Mouse (Mus musculus) adrenal gland, adult 10 weeks (tissue): ENCODE measurements around the gene 1700015F17Rik. TPM values are rescaled to one million over a fixed set of nuclear protein-coding genes. Genes with fewer than 3 reads are reported as not detected.

Experiments
- polyA plus RNA-seq: library from polyadenylated mRNA; stranded (reverse); fragments of 350-450 nt; fragmentation: Illumina TruSeq; extraction: RNeasy Lipid Tissue Mini Kit (QIAGEN cat#74804); gene quantifications from one replicate; pipeline ENCODE4 v1.2.3, GENCODE M21; 2014; ENCODE audit warnings: low read depth, low replicate concordance

1700015F17Rik gene
- not detected for polyA plus RNA-seq

DNA sequence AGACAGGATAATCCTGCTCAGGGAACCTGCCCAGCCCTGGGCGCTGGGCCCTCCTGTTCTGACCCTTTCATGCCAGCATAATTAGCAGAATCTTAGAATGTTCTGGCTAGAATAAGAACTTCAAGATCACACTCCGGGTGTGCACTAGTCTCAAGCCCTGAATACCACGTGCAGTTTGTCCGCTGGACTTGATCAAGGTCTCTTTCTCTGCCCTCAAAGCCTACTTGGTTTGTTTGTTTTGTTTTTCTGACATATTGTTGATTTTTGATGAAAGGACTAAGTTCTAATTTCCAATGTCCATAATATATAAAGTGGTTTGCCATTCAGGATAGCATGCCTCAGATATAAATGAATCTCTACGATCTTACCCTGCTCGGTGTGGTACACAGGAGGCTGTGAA is at the start of gene 1700015F17Rik:
Gene 1700015F17Rik, minus strand, starts transcription at position 101 of the 400 bp plus-strand sequence.

DNA sequence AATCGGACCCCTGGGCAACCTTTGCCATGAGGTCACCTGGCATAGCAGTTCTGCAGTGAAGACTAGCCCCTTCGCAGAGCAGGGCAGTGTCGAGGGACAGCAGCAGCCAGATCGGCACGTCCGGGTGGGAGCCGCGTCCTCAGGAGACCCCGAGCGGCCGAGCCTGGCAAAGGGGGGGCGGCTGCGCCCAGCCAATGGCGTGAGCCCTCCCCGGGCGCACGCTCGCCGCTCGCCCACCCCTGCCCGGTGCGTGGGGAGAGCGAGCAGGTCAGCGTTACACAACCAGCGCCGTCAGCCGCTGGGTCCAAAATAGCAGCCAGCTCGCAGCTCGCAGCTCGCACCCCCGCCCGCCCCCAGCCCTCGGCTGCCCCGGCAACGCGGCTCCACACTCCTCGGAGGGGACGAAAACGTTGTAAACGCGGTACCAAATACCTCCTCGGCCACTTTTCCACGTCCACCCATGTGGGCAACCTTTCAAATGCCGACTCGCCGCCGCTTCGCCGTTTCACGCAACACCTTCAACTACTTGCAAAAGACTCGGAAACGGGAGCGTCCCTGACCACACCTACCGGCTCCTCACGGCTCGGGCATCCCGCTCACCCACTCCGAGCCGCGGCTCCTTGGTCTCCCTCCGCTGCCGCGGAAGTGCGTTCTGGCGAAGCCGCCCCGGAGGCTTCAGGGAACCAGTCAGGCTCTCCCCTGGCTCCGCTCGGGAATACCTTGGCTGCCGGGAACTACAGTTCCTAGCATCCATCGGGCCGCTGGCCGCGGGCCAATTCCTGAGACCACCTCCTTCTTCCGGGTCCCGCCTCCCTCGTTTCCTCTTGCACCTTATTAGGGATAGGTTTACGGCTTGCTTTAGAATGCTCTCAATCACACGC is 35.5 kb upstream of the 1700015F17Rik start, which contains the start of gene Cldn12:
Gene Cldn12, minus strand, starts transcription at position 763 of the 881 bp plus-strand sequence.

DNA sequence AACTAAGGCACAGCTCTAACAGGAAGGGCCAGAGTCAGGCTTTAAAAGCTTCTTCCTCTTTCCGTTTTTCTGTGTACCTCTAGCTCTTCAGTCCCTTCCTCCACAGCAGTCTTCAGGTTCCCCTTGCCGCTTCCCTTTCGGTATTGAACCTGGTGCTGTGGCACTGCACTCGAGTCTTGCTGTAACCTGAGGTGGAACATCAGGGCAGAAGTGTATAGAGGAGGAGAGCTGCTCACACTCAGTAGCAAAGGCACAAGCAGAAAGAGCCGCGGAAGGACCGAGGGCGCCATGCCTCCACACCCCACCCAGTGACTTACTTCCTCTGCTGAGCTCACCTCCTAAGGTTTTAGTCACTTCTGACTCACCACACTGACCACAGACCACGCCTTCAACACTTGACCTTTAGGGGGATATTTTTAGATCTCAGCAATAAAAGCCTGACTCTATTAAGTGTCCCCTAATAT is 58.9 kb downstream of the 1700015F17Rik start, which contains the start of gene Cdk14:
Gene Cdk14, minus strand, starts transcription at position 321 of the 464 bp plus-strand sequence.

Other genes with a start within 250 kb of the 1700015F17Rik start
- 13.8 TPM for gene Cdk14, start 58.8 kb downstream of the 1700015F17Rik start, polyA plus RNA-seq
- gene Cldn12, start 35.8 kb upstream of the 1700015F17Rik start, polyA plus RNA-seq, result 55.8 TPM
- 44.4 TPM for gene Gtpbp10, start 80.4 kb upstream of the 1700015F17Rik start, polyA plus RNA-seq
- gene Gm8773, start 94.7 kb upstream of the 1700015F17Rik start, polyA plus RNA-seq, result not detected
- gene Cfap69, start 185.1 kb upstream of the 1700015F17Rik start, polyA plus RNA-seq, result 16.3 TPM
- gene Steap2, start 215.4 kb upstream of the 1700015F17Rik start, polyA plus RNA-seq, result 156 TPM